Mouse (Mus musculus) kidney, adult 2 months (tissue): ENCODE data around the gene Tenm4.

Experiments
- CTCF ChIP-seq: fragments of 200-500 bp; conservative IDR thresholded peaks from 2 replicates; pipeline ENCODE4 v1.5.1; 2011; ENCODE audit warnings: low read depth, mild to moderate bottlenecking, control low read depth, low read length, moderate library complexity, mixed read lengths; ENCODE audit not compliant: insufficient read depth, insufficient read length
- POLR2A ChIP-seq: fragments of 200-500 bp; IDR thresholded peaks from one replicate; pipeline ENCODE4 v1.6.1; 2011; ENCODE audit warnings: low read depth, low read length, control low read depth

DNA sequence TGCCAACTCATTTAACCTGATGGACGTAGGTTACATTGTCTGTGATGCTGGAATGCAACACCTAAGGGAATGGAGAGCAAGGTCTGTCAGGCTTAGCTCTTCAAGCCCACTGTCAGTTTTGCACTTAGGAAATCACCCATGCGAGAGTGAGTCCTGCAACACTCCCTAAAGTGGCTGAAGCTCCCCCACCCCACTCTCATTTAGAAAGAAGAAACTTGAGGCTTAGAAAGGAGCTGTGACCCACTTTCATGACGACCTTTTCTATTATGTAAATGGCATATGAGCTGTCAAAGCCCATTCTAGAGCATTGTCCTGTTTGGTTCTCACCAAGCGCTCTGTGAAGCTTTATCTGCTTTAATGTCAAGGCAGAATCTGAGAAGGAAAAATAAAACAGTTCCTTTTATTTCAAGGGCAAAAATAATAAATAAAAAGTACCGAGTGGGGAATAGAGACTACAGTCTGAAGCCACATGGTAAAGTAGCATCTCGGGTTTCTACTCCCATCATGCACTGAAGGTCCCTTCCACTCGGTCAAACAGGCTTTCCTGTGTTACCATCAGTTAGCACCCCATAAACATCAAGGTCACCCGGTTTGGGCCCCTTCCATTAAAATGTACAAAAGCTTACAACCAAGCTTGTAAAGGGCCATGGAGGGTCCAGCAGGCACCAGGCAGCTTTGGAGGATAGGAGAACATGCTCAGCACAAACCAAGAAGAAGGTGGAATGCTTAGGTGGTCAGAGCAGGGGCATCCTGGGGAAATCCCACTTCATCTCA lies 621.6 kb downstream of the Tenm4 start:
- no peak for TF ChIP-seq CTCF
- no peak for TF ChIP-seq POLR2A
